Mouse (Mus musculus): ENCODE data around the gene Slc7a6os. TPM values are rescaled to one million over a fixed set of nuclear protein-coding genes. Genes with fewer than 3 reads are reported as not detected.
"Not testable (repeated sequence)": the region's sequence is repeated elsewhere in the genome, so short reads cannot be mapped to it uniquely, and the experiment has no call there.

Slc7a6os gene
- 35.9 and 45.8 TPM in 2 replicates for total RNA-seq (2014; fragmentation: Nextera tagmentation)
- total RNA-seq (2017), result 36.2 and 37.2 TPM in 2 replicates

DNA sequence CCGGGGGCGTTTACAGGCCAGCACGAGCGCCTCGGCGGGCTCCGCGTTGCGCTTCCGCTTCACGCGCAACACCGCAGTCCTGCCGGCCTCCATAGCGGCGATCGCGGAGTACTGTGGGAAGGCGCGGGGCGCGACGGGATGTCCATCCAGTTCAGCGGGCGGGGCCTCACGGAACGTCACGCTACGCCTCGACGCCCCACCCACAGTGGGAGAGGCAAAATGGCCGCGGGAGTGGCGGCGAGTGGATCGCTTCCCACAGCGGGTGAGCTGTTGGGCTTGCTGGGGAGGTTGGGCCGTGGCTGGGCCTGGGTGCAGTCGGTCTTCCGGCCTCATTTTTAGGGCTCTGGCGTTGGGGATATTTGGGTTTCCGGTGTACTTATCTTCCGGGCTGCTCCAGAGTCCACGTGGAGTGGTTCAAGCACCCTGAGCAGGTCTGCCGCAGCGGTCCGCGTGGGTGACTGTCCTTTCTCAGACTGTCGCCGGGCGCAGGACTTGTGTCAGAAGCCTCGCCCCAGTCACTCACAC, at the start of gene Slc7a6os, which contains the start of gene Prmt7:
Gene Slc7a6os (minus strand): TSS at position 115 of the 525 bp plus-strand sequence.
Gene Prmt7 (plus strand): TSS at position 116 of the 525 bp plus-strand sequence.
- peak; percentile 97 for ATAC-seq (replicated peaks; ENCODE audit: poor library complexity, severe bottlenecking)

GRCm38 (mm10) chr8:106259579-106260255, 49.0 kb upstream of the Slc7a6os start:
- ATAC-seq (replicated peaks; ENCODE audit: poor library complexity, severe bottlenecking), result no peak

- no peak for ATAC-seq (replicated peaks; ENCODE audit: poor library complexity, severe bottlenecking)
Observed at GRCm38 (mm10) chr8:106258169-106258568, 47.4 kb upstream of the Slc7a6os start.

DNA sequence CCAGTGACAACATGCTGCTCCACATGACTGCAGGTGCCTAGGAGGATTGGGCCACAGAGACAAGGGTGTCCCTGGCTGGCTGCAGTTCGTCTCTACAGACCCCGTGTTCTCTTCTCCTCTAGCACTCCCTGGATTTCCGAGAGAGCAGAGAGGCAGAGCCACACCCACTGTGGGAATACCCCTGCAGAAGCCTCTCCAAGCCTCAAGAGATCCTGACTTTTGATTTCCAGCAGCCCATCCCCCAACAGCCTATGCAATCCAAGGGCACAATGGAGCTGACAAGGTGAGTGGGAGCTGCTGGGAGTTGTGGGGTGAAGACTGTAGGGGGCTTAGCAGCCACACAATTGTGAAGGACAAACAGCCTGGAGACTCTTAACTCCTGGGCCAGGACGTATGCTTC, 39.5 kb upstream of the Slc7a6os start:
- no peak for ATAC-seq (replicated peaks; ENCODE audit: poor library complexity, severe bottlenecking)

DNA sequence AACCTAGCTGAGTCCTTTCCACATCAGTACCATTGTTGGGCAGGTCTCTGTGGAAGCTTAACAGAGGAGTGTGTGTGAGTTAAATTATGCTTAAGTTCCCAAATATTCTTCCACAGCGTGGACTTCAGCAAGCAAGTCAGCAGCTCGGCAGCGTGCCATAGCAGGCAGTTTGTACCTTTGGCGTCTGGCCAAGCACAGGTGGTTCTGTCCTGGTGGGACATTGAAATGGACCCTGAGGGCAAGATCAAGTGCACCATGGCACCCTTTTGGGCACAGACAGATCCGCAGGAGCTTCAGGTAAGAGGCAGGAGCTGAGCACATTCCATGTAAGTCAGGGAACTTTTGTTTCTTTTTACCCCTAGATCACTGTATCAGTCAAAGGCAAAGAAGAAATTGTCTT, 26.4 kb upstream of the Slc7a6os start:
- ATAC-seq (replicated peaks; ENCODE audit: poor library complexity, severe bottlenecking), result no peak

GRCm38 (mm10) chr8:106234567-106235261, 24.0 kb upstream of the Slc7a6os start:
- no peak for ATAC-seq (replicated peaks; ENCODE audit: poor library complexity, severe bottlenecking)

GRCm38 (mm10) chr8:106232751-106233150, 22.0 kb upstream of the Slc7a6os start:
- ATAC-seq (replicated peaks; ENCODE audit: poor library complexity, severe bottlenecking), result no peak

GRCm38 (mm10) chr8:106231536-106231935, 20.8 kb upstream of the Slc7a6os start:
- no peak for ATAC-seq (replicated peaks; ENCODE audit: poor library complexity, severe bottlenecking)

GRCm38 (mm10) chr8:106226589-106226988, 15.9 kb upstream of the Slc7a6os start:
- peak; percentile 56 for ATAC-seq (replicated peaks; ENCODE audit: poor library complexity, severe bottlenecking)

GRCm38 (mm10) chr8:106219620-106220019, 8.9 kb upstream of the Slc7a6os start:
- ATAC-seq (replicated peaks; ENCODE audit: poor library complexity, severe bottlenecking), result no peak

GRCm38 (mm10) chr8:106213959-106214358, 3.2 kb upstream of the Slc7a6os start:
- no peak for ATAC-seq (replicated peaks; ENCODE audit: poor library complexity, severe bottlenecking)

GRCm38 (mm10) chr8:106211421-106211820, 686 bp upstream of the Slc7a6os start:
- peak; percentile 0; the same call in 1 of the 2 replicates for ATAC-seq (replicated peaks; ENCODE audit: poor library complexity, severe bottlenecking)

DNA sequence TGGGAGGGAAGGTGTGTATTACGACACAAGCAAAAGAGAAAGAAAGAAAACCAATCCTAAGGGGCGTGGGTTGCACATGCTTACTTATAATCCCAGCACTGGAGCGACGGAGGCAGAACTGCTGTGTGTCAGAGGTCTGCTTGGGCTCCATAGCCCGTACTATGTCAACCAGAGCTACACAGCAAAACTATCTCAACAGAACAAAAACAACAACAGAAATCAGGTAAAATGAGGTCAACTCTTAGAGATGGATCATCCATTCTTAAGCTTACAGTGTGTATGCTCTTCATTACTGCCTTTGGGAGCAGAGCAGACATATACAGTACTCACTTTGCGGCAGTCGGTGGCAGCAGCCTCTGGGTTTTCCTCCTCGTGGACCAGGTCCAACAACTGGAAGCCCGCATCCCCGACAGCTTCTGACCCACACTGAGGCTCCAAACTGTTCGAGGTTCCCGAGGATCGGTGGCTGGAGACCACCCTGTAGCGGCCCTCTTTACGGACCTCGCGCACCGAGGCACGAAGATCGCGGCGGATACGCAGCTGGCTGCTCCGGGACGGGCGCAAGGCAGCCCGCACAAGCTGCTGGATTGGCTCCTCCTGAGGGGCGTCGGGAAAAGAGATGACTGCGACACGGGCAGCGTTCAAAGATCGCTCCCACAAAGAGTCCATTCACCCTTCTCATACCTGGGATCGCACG, 552 bp downstream of the Slc7a6os start:
- peak; percentile 39 for ATAC-seq (replicated peaks; ENCODE audit: poor library complexity, severe bottlenecking)

DNA sequence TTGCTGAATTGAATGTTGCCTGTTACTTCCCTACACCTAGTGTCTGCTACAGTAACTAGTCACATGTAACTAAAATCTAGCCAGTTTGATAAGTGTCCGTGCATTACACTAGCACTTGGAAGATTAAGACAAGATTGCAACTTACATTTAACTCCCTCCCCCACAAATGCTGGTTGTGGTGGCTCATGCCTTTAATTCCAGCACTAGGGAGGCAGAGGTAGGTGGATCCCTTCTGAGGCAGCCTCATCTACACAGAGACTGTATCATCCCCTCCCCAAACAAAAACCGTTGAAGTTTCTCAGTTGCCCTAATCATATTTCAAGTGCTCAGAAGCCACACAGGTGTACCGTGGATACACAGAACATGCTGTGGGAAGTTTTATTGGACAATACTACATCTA, 11.1 kb downstream of the Slc7a6os start:
- not testable (repeated sequence) for ATAC-seq (replicated peaks; ENCODE audit: poor library complexity, severe bottlenecking)

DNA sequence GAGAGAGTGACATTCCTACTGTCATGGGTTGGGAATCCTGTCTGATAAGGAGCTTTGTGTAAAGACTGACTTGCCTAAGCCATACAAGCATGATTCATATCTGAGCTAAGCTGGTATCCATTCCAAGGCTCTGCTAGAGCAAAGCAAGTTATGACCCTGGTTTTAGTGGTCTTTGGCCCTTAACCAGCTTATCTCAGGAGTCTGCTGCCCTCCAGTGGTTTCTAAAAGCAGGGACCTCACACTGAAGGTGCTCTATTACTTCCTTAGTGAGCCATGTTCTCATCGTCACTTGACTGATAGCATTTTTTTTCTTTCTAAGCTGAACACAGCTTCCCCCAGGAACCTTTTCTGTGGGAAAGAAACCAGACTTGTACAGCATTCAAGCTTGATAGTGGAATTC, 12.0 kb downstream of the Slc7a6os start:
- ATAC-seq (replicated peaks; ENCODE audit: poor library complexity, severe bottlenecking), result peak; percentile 84

DNA sequence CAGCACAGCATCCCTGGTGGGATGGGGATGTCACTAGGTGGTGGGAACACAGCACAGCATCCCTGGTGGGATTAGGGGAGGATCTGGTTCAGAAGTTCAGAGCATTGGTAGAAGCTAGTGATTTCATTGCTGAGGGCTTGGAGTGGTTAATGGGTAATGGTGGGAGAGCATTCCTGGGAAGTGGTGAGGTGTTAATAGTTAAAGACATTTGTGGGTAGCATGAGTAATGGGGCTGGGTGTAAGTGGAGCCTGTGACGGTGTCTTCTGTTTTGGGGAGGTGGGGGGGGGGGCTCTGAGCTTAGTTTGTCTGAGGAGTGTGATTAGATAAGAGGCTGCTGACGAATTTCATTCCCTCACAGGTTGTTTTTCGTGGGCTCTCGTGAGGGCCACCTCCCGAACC, 16.7 kb downstream of the Slc7a6os start:
- ATAC-seq (replicated peaks; ENCODE audit: poor library complexity, severe bottlenecking), result no peak

DNA sequence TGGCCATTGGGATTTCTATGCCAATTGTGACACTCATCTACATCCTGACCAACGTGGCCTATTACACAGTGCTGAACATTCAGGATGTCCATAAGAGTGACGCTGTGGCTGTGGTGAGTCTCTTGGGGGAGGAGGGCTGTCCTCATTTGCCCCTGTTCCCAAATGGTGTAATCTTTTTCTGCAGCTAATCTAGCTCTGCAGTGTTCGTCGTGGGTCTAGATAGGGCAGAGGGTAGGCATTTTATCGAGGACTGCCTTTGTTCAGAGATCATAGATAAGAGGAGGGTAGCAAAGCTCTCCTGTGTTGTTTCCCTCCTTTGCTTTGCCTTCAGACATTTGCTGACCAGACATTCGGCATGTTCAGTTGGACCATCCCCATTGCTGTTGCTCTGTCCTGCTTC, 17.6 kb downstream of the Slc7a6os start:
- ATAC-seq (replicated peaks; ENCODE audit: poor library complexity, severe bottlenecking), result peak; percentile 30; the same call in 1 of the 2 replicates

- no peak for ATAC-seq (replicated peaks; ENCODE audit: poor library complexity, severe bottlenecking)
Observed at GRCm38 (mm10) chr8:106191639-106192038, 19.1 kb downstream of the Slc7a6os start.

- ATAC-seq (replicated peaks; ENCODE audit: poor library complexity, severe bottlenecking), result no peak
Observed at GRCm38 (mm10) chr8:106189162-106189561, 21.6 kb downstream of the Slc7a6os start.

DNA sequence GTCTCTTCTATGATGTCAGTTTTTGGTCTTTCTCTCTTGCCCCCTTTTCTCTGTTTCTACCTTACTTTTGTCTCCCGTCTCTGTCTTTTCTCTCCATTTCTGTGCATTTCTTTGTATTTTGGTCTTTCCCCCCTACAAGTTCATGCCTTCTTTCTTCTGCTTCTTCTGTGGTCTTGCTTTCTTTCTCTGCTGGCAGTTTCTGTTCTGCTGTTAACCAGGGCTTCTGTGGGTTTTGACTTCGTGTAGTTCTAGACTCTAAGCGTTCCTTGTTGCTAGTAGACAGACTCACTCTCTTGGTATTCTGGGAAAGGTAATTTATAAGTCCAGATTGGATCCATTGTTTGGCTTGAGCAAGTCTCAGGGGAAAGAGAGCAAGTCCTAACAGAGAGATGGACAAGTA, 24.3 kb downstream of the Slc7a6os start:
- no peak for ATAC-seq (replicated peaks; ENCODE audit: poor library complexity, severe bottlenecking)
